Mouse (Mus musculus) right cerebral cortex, postnatal 4 days (tissue): ENCODE data around the gene Rpl41.
"Not testable (repeated sequence)": the region's sequence is repeated elsewhere in the genome, so short reads cannot be mapped to it uniquely, and the experiment has no call there.

Experiments used
- DNase-seq: peaks from one replicate; pipeline ENCODE4 v3.0.0-alpha.2; 2022

Gene Rpl41

GRCm38 (mm10) chr10:128555567-128555966, 6.5 kb upstream of the Rpl41 start:
- DNase-seq: not testable (repeated sequence)

GRCm38 (mm10) chr10:128550144-128550823, 1.2 kb upstream of the Rpl41 start:
- not testable (repeated sequence) for DNase-seq

- peak; percentile 28 for DNase-seq
Observed at GRCm38 (mm10) chr10:128549682-128550057, 565 bp upstream of the Rpl41 start.

- peak; percentile 19 for DNase-seq
Observed at GRCm38 (mm10) chr10:128548051-128548791, 884 bp downstream of the Rpl41 start.

- DNase-seq: peak; percentile 85
Observed at GRCm38 (mm10) chr10:128547361-128548032, 1.6 kb downstream of the Rpl41 start, which contains the start of gene Zc3h10. TSS of gene Zc3h10 (minus strand) at chr10:128547774.

- no peak for DNase-seq
Observed at GRCm38 (mm10) chr10:128546787-128547186, 2.3 kb downstream of the Rpl41 start.

GRCm38 (mm10) chr10:128546361-128546760, 2.7 kb downstream of the Rpl41 start:
- DNase-seq: no peak

GRCm38 (mm10) chr10:128545570-128545898, 3.6 kb downstream of the Rpl41 start:
- DNase-seq: no peak

GRCm38 (mm10) chr10:128544674-128545569, 4.2 kb downstream of the Rpl41 start:
- no peak for DNase-seq

GRCm38 (mm10) chr10:128544151-128544657, 4.9 kb downstream of the Rpl41 start:
- DNase-seq: no peak

GRCm38 (mm10) chr10:128543100-128543499, 6.0 kb downstream of the Rpl41 start:
- no peak for DNase-seq

- no peak for DNase-seq
Observed at GRCm38 (mm10) chr10:128538340-128538870, 10.7 kb downstream of the Rpl41 start.

GRCm38 (mm10) chr10:128536266-128536940, 12.7 kb downstream of the Rpl41 start:
- DNase-seq: peak; percentile 69

- no peak for DNase-seq
Observed at GRCm38 (mm10) chr10:128535624-128536265, 13.4 kb downstream of the Rpl41 start.

GRCm38 (mm10) chr10:128535206-128535605, 13.9 kb downstream of the Rpl41 start:
- DNase-seq: no peak

- no peak for DNase-seq
Observed at GRCm38 (mm10) chr10:128526366-128527356, 22.4 kb downstream of the Rpl41 start.

- peak; percentile 73 for DNase-seq
Observed at GRCm38 (mm10) chr10:128525671-128526308, 23.3 kb downstream of the Rpl41 start, which contains the start of gene Esyt1. TSS of gene Esyt1 (minus strand) at chr10:128525871.

GRCm38 (mm10) chr10:128524732-128525662, 24.1 kb downstream of the Rpl41 start:
- DNase-seq: peak; percentile 49
